Mouse (Mus musculus) lung, adult 2 months (tissue): Measurements from ENCODE around the gene Fez2.

Experiments
- CTCF ChIP-seq: fragments of 200-500 bp; IDR thresholded peaks from 2 replicates; pipeline ENCODE4 v1.5.1; 2011; ENCODE audit warnings: mild to moderate bottlenecking, low read length, control low read depth; ENCODE audit not compliant: insufficient read depth
- POLR2A ChIP-seq: fragments of 200-500 bp; IDR thresholded peaks from 2 replicates; pipeline ENCODE4 v1.6.1; 2011; ENCODE audit warnings: low read depth, mild to moderate bottlenecking, control low read depth, low read length, borderline replicate concordance; ENCODE audit errors: extremely low read depth

DNA sequence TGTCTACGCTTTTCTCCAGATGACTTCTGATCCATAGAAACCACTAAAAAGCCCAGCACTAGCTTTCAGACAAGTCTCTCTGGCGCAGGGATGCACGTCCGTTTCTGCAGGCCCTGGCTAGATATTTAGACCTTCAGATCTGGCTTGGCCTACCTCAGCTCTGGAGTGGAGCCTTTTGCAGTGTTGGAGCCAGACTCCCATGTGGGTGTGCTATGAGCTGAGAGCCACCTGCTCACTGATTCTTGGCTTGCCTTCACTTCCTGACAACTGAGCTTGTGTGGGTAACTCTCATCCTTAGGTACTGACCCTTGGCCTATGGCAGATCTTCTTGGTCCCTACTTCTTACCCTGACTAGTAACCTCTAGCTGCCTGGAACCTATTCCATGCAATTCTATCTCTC, 19.2 kb upstream of the Fez2 start:
- TF ChIP-seq CTCF = no peak
- TF ChIP-seq POLR2A = no peak
